Mouse (Mus musculus) heart, postnatal 0 days (tissue): ENCODE data around the gene Myof. TPM values are rescaled to one million over a fixed set of nuclear protein-coding genes. Genes with fewer than 3 reads are reported as not detected.
A peak's percentile ranks its signal among the peaks of the same experiment; 100 is the strongest.

ENCODE experiments used
- ATAC-seq: fragments of 200-750 bp; cut with Nextera tagmentation; 2 replicates; pipeline ENCODE4 v1.8.0; 2017; ENCODE audit warnings: low read depth, moderate number of reproducible peaks, moderate library complexity; ENCODE audit not compliant: insufficient read depth
- DNase-seq: peaks from one replicate; pipeline ENCODE4 v3.0.0-alpha.2; 2016; ENCODE audit warnings: low spot score
- H3K27ac ChIP-seq: fragments of 300-500 bp; sonication (generic); 2 replicates; pipeline ENCODE4 v1.5.1; 2014; ENCODE audit warnings: low read depth, mild to moderate bottlenecking
- H3K27me3 ChIP-seq: fragments of 300-500 bp; sonication (generic); 2 replicates; pipeline ENCODE4 v1.6.1; 2014; ENCODE audit warnings: low read length, mixed read lengths; ENCODE audit not compliant: control insufficient read depth, insufficient read depth
- H3K36me3 ChIP-seq: fragments of 300-500 bp; sonication (generic); replicated peaks from 2 replicates; pipeline ENCODE4 v1.6.1; 2014; ENCODE audit warnings: low read length, mixed read lengths; ENCODE audit not compliant: control insufficient read depth, insufficient read depth
- H3K4me1 ChIP-seq: fragments of 300-500 bp; sonication (generic); 2 replicates; pipeline ENCODE4 v1.6.1; 2014; ENCODE audit warnings: antibody characterized with exemption; ENCODE audit not compliant: control insufficient read depth, insufficient read depth
- H3K4me2 ChIP-seq: fragments of 300-500 bp; sonication (generic); 2 replicates; pipeline ENCODE4 v1.6.1; 2014; ENCODE audit warnings: low read depth, mild to moderate bottlenecking, low read length, moderate library complexity
- H3K4me3 ChIP-seq: fragments of 300-500 bp; sonication (generic); 2 replicates; pipeline ENCODE4 v1.5.1; 2014; ENCODE audit warnings: low read depth, low read length
- H3K9ac ChIP-seq: fragments of 300-500 bp; sonication (generic); replicated peaks from 2 replicates; pipeline ENCODE4 v1.6.1; 2014; ENCODE audit warnings: low read depth, low read length, mixed read lengths
- H3K9me3 ChIP-seq: fragments of 300-500 bp; sonication (generic); replicated peaks from 2 replicates; pipeline ENCODE4 v1.6.1; 2016; ENCODE audit warnings: low read length; ENCODE audit not compliant: control insufficient read depth
- CTCF ChIP-seq: IDR thresholded peaks from 2 replicates; pipeline ENCODE4 v1.5.1; 2016; ENCODE audit warnings: antibody characterized with exemption, control low read depth, low read depth
- EP300 ChIP-seq: IDR thresholded peaks from 2 replicates; pipeline ENCODE4 v1.6.1; 2016; ENCODE audit warnings: antibody characterized with exemption, low read depth
- WGBS: fragments of 180-500 bp; shearing (Covaris S2); extraction: QIAGEN DNeasy Blood & Tissue Kit; methylation state at CpG from one replicate; pipeline ENCODE4 v1.1.7; 2014; 5-methylcytosine and 5-hydroxymethylcytosine counted together
- polyA plus RNA-seq: library from polyadenylated mRNA; unstranded; fragments of >200 nt; fragmentation: Nextera tagmentation; extraction: Ambion mirVana; gene quantifications from 2 replicates; pipeline ENCODE4 v1.2.1, GENCODE M21; 2015
- total RNA-seq: library from RNA; depleted of rRNA; stranded (reverse); fragments of >200 nt; gene quantifications from 2 replicates; pipeline ENCODE4 v1.2.3, GENCODE M21; 2014; ENCODE audit warnings: low replicate concordance

Gene Myof
- total and polyA plus RNA-seq, 2 experiments from 2014 or later, result 2.8 to 9.5 TPM

GRCm38 (mm10) chr19:37937092-37937491 is 106.3 kb downstream of the Myof start:
- Histone ChIP-seq H3K9me3 (no peaks in the 10 kb centered on the region), H3K9ac (no peak overlapping the region), H3K27me3 (no peaks in the 10 kb centered on the region), H3K27ac (no peak overlapping the region), H3K4me3 (no peak overlapping the region), H3K36me3 (no peaks in the 10 kb centered on the region), H3K4me1 (no peaks in the 10 kb centered on the region), H3K4me2 (no peak overlapping the region)
- peak; percentile 61 for TF ChIP-seq CTCF
- no peak for TF ChIP-seq EP300
- DNase-seq (peak; percentile 27), ATAC-seq (no peak)

GRCm38 (mm10) chr19:37934640-37935039 is 108.7 kb downstream of the Myof start:
- ATAC-seq (no peak), DNase-seq (no peak)
- H3K36me3 ChIP-seq, result no peaks in the 10 kb centered on the region
- TF ChIP-seq CTCF (no peak), EP300 (no peak)
- H3K27me3 ChIP-seq, result no peaks in the 10 kb centered on the region
- H3K27ac ChIP-seq, result no peak overlapping the region
- H3K4me2 ChIP-seq, result no peak overlapping the region
- no peaks in the 10 kb centered on the region for H3K4me1 ChIP-seq
- no peak overlapping the region for H3K9ac ChIP-seq
- no peak overlapping the region for H3K4me3 ChIP-seq
- H3K9me3 ChIP-seq, result no peaks in the 10 kb centered on the region
- WGBS, result 77% methylated on average over 6 of the region's 6 CpGs

DNA sequence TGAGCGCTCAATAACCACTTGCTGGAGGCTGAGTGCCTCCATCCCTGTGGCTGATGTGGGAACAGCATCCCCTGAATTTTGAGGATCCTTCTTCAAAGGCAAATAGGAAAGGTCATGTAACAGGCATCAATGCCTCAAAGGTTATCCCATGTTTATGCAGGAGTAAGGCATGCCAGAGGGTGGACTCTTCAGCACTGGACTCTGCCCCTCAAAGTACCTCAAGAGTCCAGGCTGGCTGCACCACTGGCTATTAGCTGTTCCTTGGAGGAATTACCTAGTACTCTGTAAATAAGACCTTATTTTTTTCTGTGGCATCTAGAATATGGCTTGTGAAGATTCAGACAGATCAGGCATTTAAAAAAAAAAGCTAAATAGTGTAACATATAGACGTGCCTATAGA is 111.2 kb downstream of the Myof start:
- Histone ChIP-seq H3K4me2 (no peak overlapping the region), H3K36me3 (no peaks in the 10 kb centered on the region), H3K4me3 (no peak overlapping the region), H3K9me3 (no peaks in the 10 kb centered on the region), H3K27ac (no peak overlapping the region), H3K4me1 (no peaks in the 10 kb centered on the region), H3K27me3 (no peaks in the 10 kb centered on the region), H3K9ac (no peak overlapping the region)
- no peak for TF ChIP-seq CTCF
- TF ChIP-seq EP300, result no peak
- 80% methylated on average over 2 of the region's 2 CpGs for WGBS
- no peak for ATAC-seq
- no peak for DNase-seq

GRCm38 (mm10) chr19:37927911-37928310 is 115.5 kb downstream of the Myof start:
- 85% methylated on average over 7 of the region's 7 CpGs for WGBS
- ATAC-seq (no peak), DNase-seq (no peak)

GRCm38 (mm10) chr19:37925323-37925722 is 118.1 kb downstream of the Myof start:
- no peak overlapping the region for H3K27ac ChIP-seq
- no peak for ATAC-seq
- no peak for TF ChIP-seq CTCF
- no peak for TF ChIP-seq EP300
- no peaks in the 10 kb centered on the region for H3K27me3 ChIP-seq
- no peak for DNase-seq
- H3K36me3 ChIP-seq, result no peaks in the 10 kb centered on the region
- H3K4me3 ChIP-seq, result no peak overlapping the region
- WGBS, result 81% methylated on average over 3 of the region's 3 CpGs
- no peak overlapping the region for H3K9ac ChIP-seq
- no peaks in the 10 kb centered on the region for H3K9me3 ChIP-seq
- no peaks in the 10 kb centered on the region for H3K4me1 ChIP-seq
- H3K4me2 ChIP-seq, result no peak overlapping the region

More at GRCm38 (mm10) chr19:37927911-37928310, 115.5 kb downstream of the Myof start:
- Histone ChIP-seq H3K9me3 (no peaks in the 10 kb centered on the region), H3K36me3 (no peaks in the 10 kb centered on the region), H3K27ac (no peak overlapping the region), H3K4me1 (no peaks in the 10 kb centered on the region), H3K4me2 (no peak overlapping the region), H3K9ac (no peak overlapping the region), H3K4me3 (no peak overlapping the region), H3K27me3 (no peaks in the 10 kb centered on the region)
- TF ChIP-seq EP300 (no peak), CTCF (no peak)

GRCm38 (mm10) chr19:37924266-37924665 is 119.1 kb downstream of the Myof start:
- TF ChIP-seq CTCF (no peak), EP300 (no peak)
- DNase-seq, result no peak
- no peak overlapping the region for H3K4me3 ChIP-seq
- no peak overlapping the region for H3K9ac ChIP-seq
- ATAC-seq, result no peak
- H3K4me1 ChIP-seq, result no peaks in the 10 kb centered on the region
- no peaks in the 10 kb centered on the region for H3K27me3 ChIP-seq
- H3K9me3 ChIP-seq, result no peaks in the 10 kb centered on the region
- no peak overlapping the region for H3K4me2 ChIP-seq
- no peak overlapping the region for H3K27ac ChIP-seq
- no peaks in the 10 kb centered on the region for H3K36me3 ChIP-seq
- WGBS, result 37% methylated on average over 3 of the region's 3 CpGs
